ENCODE assay signal across 22 mouse cellular contexts in genomic region chr2:77761967-77762366, GRCm38 (mm10). TPM values are rescaled to one million over a fixed set of nuclear protein-coding genes. Genes with fewer than 3 reads are reported as not detected.
DNase-seq lines count a peak whose midpoint lies in the region; TF ChIP-seq lines count a peak whose summit lies in the region.
"Had no signal": no experiment of that assay in that cellular context is flagged by ENCODE, and none has a peak within 500 bp of the region (broad histone marks: within the 10 kb centered on the region; RNA-seq: fewer than 3 reads in every experiment).

No protein-coding gene starts in this region.

- WGBS in cerebellum, adult 2 months, result 37% methylated on average over 8 of the region's 8 CpGs
- WGBS in limb, embryonic 10.5 days, result 96% methylated on average over 8 of the region's 8 CpGs
- 91% methylated on average over 8 of the region's 8 CpGs for WGBS in hindbrain, embryonic 10.5 days

- H3K4me3 ChIP-seq in cerebellum, adult 2 months (replicated peaks; ENCODE audit: insufficient read depth, low read depth, low read length), result no peak overlapping the region
- no peak overlapping the region for H3K4me3 ChIP-seq in limb, embryonic 10.5 days
- no peak overlapping the region for H3K4me3 ChIP-seq in hindbrain, embryonic 10.5 days
- H3K4me3 ChIP-seq: embryonic facial prominence, embryonic 15.5 days; erythroblast, embryonic 14.5 days; forebrain, embryonic 10.5 days; gastrocnemius, adult 2 months; hindbrain, embryonic 15.5 days had no signal

- H3K36me3 ChIP-seq in limb, embryonic 10.5 days, result no peaks in the 10 kb centered on the region
- H3K36me3 ChIP-seq in hindbrain, embryonic 10.5 days, result no peaks in the 10 kb centered on the region
- H3K36me3 ChIP-seq: embryonic facial prominence, embryonic 15.5 days; forebrain, embryonic 10.5 days; hindbrain, embryonic 15.5 days had no signal

- H3K27me3 ChIP-seq in cerebellum, adult 2 months (ENCODE audit: control insufficient read depth, insufficient read depth, low read length), result no peaks in the 10 kb centered on the region
- no peaks in the 10 kb centered on the region for H3K27me3 ChIP-seq in limb, embryonic 10.5 days (ENCODE audit: low read depth, poor library complexity, severe bottlenecking)
- no peaks in the 10 kb centered on the region for H3K27me3 ChIP-seq in hindbrain, embryonic 10.5 days (ENCODE audit: insufficient read depth, poor library complexity, severe bottlenecking)
- H3K27me3 ChIP-seq: CH12.LX; embryonic facial prominence, embryonic 15.5 days; hindbrain, embryonic 15.5 days had no signal

- no peaks in the 10 kb centered on the region for H3K9me3 ChIP-seq in limb, embryonic 10.5 days (replicated peaks)
- no peaks in the 10 kb centered on the region for H3K9me3 ChIP-seq in hindbrain, embryonic 10.5 days
- H3K9me3 ChIP-seq: embryonic facial prominence, embryonic 15.5 days; forebrain, embryonic 10.5 days; hindbrain, embryonic 15.5 days had no signal

- no peak overlapping the region for H3K27ac ChIP-seq in cerebellum, adult 2 months (ENCODE audit: insufficient read depth, low read length)
- H3K27ac ChIP-seq in limb, embryonic 10.5 days, result no peak overlapping the region
- H3K27ac ChIP-seq in hindbrain, embryonic 10.5 days, result no peak overlapping the region
- H3K27ac ChIP-seq: embryonic facial prominence, embryonic 15.5 days; forebrain, embryonic 10.5 days; gastrocnemius, adult 2 months; hindbrain, embryonic 15.5 days had no signal

- TF ChIP-seq POLR2A in cerebellum, adult 2 months (IDR thresholded peaks at IDR 0.05; ENCODE audit: borderline replicate concordance, insufficient read depth, low read length), result no peak

- TF ChIP-seq CTCF in cerebellum, adult 2 months (IDR thresholded peaks at IDR 0.05; ENCODE audit: borderline replicate concordance, insufficient read depth, low read depth, low read length), result no peak

- peaks cover 12% of the 10 kb centered on the region; the same call in 1 of the 2 replicates for H3K4me1 ChIP-seq in cerebellum, adult 2 months (ENCODE audit: control insufficient read depth, insufficient read depth, low read length)
- no peaks in the 10 kb centered on the region for H3K4me1 ChIP-seq in limb, embryonic 10.5 days
- H3K4me1 ChIP-seq in hindbrain, embryonic 10.5 days (replicated peaks), result no peaks in the 10 kb centered on the region
- H3K4me1 ChIP-seq: embryonic facial prominence, embryonic 15.5 days; forebrain, embryonic 10.5 days; hindbrain, embryonic 15.5 days had no signal

- intact Hi-C loops in left cerebral cortex, postnatal 4 days (cut with DNase I), result no loop called here
- intact Hi-C loops in heart, postnatal 25 days (cut with DNase I), result no loop called here

- peak; percentile 8 for DNase-seq in left cerebral cortex, postnatal 4 days
- no peak for DNase-seq in left cerebral cortex, adult 11 months (ENCODE audit: low spot score)
- DNase-seq in cerebellum, adult 2 months, result peak; percentile 70 to 81
- DNase-seq in cerebellum, postnatal 10 days, result peak; percentile 74 to 78
- DNase-seq in limb, embryonic 10.5 days (ENCODE audit: low spot score), result peak; percentile 18
- DNase-seq in spleen, postnatal 36 days (ENCODE audit: low spot score in 2 of 2), result no peak
- DNase-seq in heart, postnatal 25 days (ENCODE audit: low spot score), result no peak
- DNase-seq in hindbrain, embryonic 10.5 days (ENCODE audit: low spot score), result no peak
- DNase-seq: adrenal gland, adult 2 months; adrenal gland, postnatal 25 days; embryo, embryonic 11 days; gastrocnemius, adult 2 months; gastrocnemius, postnatal 25 days; heart, postnatal 10 days; kidney, adult 9 months had no signal

RNA-seq across cellular contexts. Expression of gene Zfp385b, which starts 57.5 kb away (rescaled TPM):
- total RNA-seq in left cerebral cortex, postnatal 4 days (2021), result 10 to 100 TPM; 30.5 to 33.0 TPM
- polyA plus RNA-seq in cerebellum, adult 2 months (2012; rRNA removed), result 66.9 and 77.4 TPM in 2 replicates
- polyA plus RNA-seq in limb, embryonic 10.5 days (2016; fragmentation: Nextera tagmentation; extraction: Ambion mirVana), result 0.43 and 0.71 TPM in 2 replicates
- total RNA-seq in heart, postnatal 25 days (2021), result 10 to 100 TPM in 1 of 2 experiments, 1 to 10 TPM in 1; 10.0 to 11.5 TPM
- polyA plus RNA-seq in hindbrain, embryonic 10.5 days (2016; fragmentation: Nextera tagmentation; extraction: Ambion mirVana), result 0.88 and 1.1 TPM in 2 replicates
- total RNA-seq: CH12.LX; common myeloid progenitor, adult 5-6 weeks; granulocyte monocyte progenitor cell, adult 5-6 weeks had no signal
- polyA plus RNA-seq: erythroblast, embryonic 14.5 days had no signal

Comparison
In these comparisons a context has a peak if more than half of its experiments do, and no peak if none do; other contexts are left out.
1. DNase-seq: peak in left cerebral cortex, postnatal 4 days (single experiment), cerebellum, adult 2 months (2 of 2), cerebellum, postnatal 10 days (2 of 2) and limb, embryonic 10.5 days (single experiment); none in left cerebral cortex, adult 11 months (single experiment), spleen, postnatal 36 days (0 of 2), heart, postnatal 25 days (single experiment) and hindbrain, embryonic 10.5 days (single experiment).
2. RNA of gene Zfp385b, which starts 57.5 kb away (polyA plus RNA-seq): 66.9 to 77.4 TPM in cerebellum, adult 2 months; 0.88 to 1.1 TPM in hindbrain, embryonic 10.5 days and 0.43 to 0.71 TPM in limb, embryonic 10.5 days; every median in the first group is over 10 times any median in the second.